Mouse (Mus musculus) regulatory T cell (primary cell): ENCODE measurements around the gene Foxp1.

ENCODE experiments used
- in situ Hi-C: fragments of 300-600 bp; cut with MboI, MseI; formaldehyde crosslinking; loops from one replicate; pipeline ENCODE4 v1.15.1; 2025; ENCODE audit warnings: high pct_unique_total_duplicates

Gene Foxp1

DNA sequence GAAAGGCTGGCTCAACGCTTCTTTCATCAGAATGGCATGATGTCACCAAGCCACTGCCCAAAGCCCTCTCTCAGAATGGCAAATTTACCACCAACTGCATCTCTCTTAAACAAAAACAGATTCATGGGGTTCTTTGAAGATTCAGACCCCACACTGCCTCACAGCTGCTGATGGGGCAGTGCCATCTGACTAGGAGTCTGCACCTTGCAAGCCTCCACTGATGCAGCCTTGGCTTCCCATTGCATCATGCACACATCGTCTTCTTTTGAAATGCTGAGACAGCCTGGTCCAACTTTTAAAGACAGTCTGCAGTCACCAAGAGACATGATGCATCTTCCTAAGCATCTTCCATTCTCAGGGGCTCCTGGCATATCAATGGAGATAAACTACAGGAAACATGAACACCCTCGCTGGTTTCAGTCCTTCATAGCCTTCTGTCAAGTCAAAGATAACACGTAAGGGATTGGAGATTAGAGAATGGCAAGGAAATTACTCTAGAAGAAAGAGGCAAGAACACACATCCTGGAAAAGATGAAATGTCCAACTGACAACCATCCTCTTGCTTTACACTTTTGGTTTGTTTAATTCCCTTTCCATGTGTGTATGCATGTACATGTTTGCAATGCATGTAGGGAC, 154.3 kb downstream of the Foxp1 start:
- in situ Hi-C loops, result loop anchor here (10.0 kb wide), 1 partner anchor 557 kb away; no protein-coding TSS in a partner anchor

DNA sequence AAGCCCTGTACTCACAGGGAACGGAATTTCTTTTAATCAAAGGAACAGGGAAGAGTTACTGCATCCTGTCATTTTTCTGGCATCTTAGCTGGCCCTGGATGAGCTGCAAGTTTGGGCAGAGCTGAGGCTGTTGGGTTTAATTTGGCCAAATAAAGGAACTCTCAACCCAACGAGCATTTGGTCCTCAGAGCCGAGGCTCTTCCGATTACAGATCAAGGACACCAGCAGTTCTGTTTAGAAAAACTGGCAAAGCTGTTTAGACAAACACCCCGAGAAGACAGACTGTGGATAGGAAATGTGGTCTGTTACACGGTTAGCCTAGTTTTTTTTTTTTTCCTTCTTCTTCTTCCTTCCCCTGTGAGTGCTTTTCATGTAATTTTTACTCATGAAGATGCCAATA, 158.0 kb downstream of the Foxp1 start:
- in situ Hi-C loops, result loop anchor here (10.0 kb wide), 1 partner anchor 560 kb away; no protein-coding TSS in a partner anchor

DNA sequence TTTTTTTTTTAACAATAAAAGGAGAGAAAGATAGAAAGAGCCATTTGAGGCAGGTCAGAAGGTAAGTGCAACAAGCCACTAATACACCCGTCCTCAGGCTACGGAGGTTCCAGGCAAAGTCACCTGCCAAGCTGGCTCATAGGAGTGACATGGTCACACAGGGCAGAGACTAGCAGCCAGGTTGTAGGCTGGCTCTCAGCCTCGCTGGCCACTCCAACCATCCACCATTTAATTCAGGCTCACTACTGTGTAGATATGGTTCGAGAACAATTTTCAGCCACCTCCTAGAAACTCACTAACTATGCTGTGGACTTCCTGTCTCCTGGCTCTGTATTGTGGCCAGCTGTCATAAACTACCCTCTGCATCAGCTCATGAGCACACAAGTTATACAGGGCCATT, 161.9 kb downstream of the Foxp1 start:
- in situ Hi-C loops, result loop anchor here (10.0 kb wide), 1 partner anchor 564 kb away; no protein-coding TSS in a partner anchor

DNA sequence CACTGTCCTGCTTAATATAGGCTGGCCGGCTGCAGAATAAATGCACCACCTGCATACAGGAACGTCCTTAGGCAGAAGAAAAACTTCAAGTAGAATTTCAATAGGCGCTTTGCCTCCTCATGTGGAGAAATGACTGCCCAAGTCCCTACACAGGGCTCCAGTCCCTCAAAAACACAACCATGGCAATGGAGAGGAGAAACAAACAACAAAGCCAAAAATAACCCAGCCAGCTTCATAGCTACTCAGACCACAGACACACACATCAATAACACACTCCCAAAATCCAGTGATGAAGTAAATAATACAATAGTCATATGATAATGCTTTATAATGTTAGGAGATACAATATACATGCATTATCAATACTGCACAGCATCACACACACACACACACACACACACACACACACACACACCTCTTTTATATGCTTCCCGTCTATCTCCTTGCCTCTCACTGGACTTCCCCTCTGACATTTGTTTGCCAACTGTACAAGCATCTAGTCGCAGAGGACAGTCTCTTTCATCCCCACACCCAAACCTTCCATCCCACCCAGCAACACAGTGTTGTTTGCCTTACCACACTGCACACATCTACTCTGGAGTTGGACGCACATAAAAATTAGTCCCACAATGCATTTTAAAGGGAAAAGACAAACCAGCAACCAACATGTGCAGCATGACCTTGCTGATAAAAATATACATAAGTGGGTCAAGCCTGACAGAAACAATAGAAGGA, 162.6 kb downstream of the Foxp1 start:
- in situ Hi-C loops, result loop anchor here (10.0 kb wide), 1 partner anchor 565 kb away; no protein-coding TSS in a partner anchor

DNA sequence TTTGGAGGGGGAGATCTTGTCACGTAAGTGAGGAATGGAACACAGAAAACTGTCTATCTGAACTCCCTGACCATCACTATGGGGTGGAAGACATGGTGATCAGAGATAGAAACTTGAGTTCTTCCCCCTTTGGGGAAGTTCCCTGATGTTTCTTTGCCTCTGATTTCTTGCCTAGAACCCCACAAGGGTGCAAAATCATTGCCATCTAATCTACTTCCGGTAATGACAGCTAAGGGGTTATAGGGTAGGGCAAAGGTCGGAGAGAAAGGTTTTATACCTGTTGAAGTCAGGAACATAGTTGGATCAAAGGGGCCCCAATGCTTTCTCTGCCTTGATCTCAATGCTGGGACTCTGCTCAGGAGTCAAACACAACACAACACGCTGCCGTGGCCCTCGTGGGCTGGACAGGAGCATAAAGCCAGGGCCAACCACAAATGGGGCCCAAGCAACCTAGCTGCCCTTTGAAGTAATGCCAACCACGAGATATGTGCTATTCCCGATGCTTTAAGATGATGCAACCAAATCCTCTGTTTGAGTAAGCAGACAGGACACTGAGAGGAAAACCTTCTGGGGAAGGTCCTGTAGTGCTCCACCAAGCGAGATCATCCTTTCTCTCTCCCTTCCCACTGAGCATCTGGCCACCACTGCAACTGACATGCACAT, 163.4 kb downstream of the Foxp1 start:
- in situ Hi-C loops, result no loop called here

DNA sequence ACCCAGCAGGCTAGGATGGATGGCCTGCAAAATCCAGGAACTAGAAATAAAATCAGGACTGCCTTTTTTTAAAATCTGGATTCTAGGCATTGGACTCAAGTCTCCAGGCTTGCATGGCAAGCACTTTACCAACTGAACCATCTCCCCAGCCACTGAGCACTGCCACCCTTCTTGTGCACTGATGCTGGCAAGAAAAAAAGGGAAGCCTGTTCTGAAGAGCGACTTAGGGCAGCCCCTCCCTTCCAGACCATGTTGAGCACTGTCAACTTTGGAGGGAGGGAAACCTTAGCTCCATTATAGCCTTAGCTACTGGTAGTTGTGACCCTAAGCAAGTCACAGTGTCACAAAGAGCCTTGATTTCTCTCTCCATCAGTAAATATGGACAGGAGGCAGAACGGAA, 164.6 kb downstream of the Foxp1 start:
- in situ Hi-C loops, result no loop called here

DNA sequence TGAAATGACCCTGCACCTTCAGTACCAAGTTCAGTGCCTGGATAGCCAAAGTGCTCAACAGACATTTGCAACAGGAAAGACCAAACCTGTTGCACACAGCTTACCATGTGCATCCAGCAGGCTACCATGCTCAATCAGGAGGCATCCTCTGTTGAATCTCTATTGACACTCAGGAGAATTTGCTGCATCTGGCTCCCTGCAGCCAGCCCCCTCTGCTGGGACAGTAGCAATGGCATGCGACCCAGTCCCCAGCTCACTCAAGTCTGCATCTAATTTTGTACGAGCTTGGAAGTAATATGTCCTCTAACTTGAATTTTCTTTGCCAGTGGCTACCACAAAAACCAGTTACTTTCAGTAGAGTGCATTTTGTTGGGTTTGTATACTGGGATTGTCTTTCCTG, 168.2 kb downstream of the Foxp1 start:
- in situ Hi-C loops, result loop anchor here (5.0 kb wide), 1 partner anchor 47 kb away; no protein-coding TSS in a partner anchor

DNA sequence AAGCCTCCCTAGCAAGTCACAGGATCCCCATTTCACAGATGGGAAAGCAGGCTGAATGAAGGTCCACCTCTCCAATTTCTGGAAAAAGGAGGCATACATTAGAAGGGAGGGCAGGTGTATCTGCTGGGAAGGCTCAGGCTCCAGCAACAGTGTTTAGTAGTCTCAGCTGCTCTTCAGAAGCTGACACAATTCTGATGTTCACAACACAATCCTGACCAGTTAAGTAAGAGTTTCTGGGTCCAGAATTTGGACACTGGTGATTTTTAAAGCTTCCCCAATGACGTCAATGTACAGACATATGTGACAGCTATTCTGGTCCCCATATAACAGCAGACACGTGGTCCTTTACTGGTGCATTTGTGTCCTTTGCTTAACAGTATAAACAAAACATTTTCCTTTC, 169.1 kb downstream of the Foxp1 start:
- in situ Hi-C loops, result loop anchor here (5.0 kb wide), 1 partner anchor 46 kb away; no protein-coding TSS in a partner anchor

DNA sequence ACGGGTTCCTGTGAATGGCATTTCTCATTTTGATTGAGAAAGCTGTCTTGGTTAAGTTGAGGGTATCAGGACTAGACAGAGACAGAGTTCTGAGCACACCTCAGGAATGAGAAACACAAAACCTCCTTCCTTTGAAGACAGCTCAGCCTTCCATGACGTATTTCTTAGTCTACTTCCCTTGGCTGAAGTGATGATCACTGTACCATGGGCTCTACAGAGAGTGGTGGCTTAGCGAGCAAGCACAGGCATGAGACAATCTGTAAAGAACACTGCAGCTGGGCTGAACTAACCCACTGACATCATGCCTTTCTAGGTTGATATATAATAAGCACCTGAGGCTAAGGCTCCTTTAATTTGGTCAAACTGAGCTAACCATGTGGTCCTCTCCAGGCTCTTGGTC, 172.0 kb downstream of the Foxp1 start:
- in situ Hi-C loops, result loop anchor here (5.0 kb wide), 1 partner anchor 43 kb away; no protein-coding TSS in a partner anchor

DNA sequence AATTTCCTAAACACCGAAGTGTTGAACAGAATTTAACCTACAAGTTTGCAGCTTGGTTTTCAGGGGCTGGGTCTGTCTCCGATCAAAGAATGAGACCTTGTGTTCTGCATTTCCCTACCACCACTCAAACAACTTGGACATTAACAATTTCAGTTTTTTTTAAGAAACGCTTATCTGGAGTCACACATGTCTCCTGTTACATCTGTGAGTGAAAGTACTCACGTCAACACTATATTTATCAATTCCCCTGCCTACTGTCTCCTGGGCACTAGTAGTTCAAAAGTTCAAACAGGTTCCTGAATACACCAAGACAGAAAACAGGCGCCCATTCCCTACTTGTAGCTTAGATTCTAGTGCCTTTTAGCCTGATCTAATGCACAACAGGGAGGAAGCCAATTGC, 172.4 kb downstream of the Foxp1 start:
- in situ Hi-C loops, result loop anchor here (5.0 kb wide), 1 partner anchor 43 kb away; no protein-coding TSS in a partner anchor

DNA sequence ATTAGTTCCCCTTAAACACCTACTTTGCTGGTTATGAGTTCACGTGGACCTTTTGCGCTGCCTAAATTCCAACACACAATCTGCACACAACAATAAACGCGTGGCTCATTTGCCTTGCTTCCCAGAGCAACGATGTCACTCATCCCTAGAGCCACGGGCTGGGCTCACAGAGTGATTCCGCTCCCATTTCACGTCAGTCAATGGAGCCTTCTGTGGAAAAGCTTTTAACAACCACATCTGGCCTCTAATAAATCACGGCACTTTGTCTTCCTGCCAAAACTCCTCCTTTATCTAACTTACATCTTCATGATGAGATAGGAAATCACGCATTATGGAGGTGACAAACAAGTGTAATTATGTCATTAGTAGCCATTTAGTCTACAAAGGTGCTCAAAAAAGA, 174.7 kb downstream of the Foxp1 start:
- in situ Hi-C loops, result no loop called here

DNA sequence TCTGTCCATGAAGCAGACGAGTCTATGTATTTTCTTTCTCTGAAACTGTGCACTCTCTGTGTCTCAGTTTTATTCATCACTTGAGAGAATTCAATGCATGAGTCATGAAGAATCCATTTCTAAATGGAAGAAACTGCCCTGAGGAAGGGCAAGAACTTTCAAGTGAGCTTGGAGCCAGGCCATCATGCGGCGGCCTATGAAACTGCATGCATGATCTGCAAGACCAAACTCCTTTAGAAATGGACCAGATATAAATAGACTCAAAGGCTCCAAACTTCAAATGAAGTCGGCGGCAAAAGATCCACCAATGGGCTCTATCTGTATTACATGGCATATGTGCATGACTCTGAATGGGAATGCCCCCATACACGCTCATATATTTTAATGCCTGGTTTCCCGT, 177.6 kb downstream of the Foxp1 start:
- in situ Hi-C loops, result no loop called here

DNA sequence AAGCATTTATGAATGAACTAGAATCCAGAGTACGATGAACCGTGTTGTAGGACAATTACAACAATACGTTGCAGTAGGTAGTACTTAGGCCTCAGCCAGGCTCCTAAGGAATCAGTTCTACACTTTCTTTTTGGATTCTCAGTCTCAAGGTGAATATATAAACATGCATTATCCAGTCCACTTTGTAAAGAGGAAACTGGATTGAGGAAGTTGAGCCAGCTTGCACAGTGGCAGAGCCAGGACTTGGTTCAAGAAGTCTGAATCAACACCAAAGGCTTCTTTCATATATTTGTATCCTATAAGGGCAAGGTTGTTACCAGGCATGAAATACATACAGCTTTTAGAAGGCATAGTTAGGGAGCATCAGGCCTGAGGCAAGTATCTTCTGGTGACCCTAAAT, 178.2 kb downstream of the Foxp1 start:
- in situ Hi-C loops, result no loop called here

DNA sequence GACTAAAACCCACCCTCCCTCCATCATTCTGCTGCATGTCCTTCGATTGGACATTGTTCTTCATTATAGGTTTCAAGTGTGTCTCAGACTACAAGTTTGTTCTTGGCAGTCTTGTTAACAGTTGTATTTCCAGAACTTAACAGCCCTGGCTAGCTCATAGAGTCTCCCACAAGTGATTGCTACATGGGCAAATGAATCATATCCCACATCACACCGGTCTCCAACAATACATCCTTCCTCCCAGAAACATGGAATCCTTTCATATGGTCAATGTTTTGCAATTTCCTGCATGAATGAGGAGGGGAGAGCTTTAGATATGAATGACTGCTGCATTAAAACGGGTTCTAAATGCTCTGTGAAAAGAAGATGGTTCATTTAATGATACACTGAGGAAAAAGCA, 178.7 kb downstream of the Foxp1 start:
- in situ Hi-C loops, result no loop called here

DNA sequence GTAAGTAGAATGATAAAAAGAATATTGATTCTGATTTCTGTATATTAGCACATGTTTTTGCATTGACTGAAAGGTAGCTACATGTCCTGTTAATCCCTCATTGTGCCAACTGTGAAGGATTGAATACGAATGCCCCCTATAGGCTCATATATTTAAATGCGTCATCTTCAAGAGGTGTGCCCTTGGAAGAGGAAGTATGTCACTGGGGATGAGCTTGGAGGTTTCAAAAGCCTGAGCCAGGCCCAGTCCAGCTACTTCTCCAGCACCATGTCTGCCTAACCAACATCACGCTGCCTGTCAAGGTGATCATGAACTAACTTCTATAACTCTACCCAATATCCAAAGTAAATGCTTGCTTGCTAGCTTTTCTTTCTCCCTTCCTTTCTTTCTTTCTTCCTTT, 180.1 kb downstream of the Foxp1 start:
- in situ Hi-C loops, result no loop called here

DNA sequence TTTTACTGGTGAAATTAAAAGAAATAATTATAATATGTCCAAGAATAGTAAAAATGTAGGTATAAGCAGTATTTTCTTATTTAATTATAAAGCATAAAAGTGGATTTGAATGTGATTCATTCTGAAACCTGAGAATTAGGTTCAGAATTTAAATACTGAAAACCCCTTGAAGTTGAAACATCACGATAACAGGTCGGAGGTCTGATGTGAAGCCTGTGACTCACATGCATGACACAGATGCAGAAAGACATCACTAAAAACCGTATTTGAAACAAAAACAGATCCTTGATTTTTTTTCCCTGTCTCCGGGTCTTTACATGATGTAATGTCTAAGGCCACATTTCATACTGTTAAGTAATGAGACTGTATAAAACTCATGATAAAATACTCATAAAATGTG, 181.6 kb downstream of the Foxp1 start:
- in situ Hi-C loops, result no loop called here

DNA sequence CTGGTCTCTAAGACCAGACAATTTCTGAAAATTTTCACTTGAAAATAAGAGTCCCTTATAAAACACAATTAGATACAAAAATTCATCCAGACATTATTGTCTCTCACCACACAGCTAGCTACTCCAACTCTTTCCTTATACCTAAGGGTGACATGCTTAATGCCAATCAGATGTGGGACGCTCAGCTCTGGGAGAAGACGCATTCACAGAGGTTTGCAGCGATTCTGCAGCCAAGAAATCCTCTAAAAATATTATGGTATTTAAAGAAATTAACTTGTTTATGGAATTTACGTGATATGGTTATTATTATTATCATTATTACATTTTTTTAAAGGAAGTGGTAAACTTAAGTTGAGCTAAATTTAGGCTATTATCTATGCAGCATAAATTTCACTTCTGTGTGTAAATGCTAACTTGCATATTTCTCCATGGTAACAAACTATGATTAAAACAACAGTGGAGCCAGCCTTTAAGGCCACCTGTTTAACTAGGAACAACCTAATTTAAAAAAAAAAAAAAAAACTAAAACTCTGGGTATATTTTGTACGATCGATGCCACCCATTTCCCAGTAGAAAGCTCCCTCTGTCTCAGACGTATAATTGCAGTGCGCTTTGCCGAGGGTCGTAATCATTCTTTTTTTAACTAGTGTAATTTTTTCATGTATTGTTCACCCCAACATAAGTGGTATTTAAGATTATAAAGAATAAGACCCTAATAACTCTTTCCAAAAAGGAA, 182.4 kb downstream of the Foxp1 start:
- in situ Hi-C loops, result loop anchor here (5.0 kb wide), 1 partner anchor 47 kb away; no protein-coding TSS in a partner anchor

DNA sequence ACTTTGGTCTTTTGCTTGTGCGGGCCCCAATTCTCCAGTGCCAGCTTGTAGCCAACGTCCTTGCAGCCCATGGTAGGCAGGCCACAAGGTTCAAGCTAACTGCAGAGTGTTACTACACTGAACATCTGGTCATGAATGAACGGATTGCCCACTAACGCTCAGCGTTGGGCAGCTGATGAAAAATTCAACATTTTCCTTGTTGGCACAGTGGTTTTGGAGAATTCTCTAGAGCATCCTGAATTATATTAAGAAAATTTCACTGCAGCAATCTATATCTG, 183.2 kb downstream of the Foxp1 start:
- in situ Hi-C loops, result loop anchor here (5.0 kb wide), 1 partner anchor 48 kb away; no protein-coding TSS in a partner anchor

DNA sequence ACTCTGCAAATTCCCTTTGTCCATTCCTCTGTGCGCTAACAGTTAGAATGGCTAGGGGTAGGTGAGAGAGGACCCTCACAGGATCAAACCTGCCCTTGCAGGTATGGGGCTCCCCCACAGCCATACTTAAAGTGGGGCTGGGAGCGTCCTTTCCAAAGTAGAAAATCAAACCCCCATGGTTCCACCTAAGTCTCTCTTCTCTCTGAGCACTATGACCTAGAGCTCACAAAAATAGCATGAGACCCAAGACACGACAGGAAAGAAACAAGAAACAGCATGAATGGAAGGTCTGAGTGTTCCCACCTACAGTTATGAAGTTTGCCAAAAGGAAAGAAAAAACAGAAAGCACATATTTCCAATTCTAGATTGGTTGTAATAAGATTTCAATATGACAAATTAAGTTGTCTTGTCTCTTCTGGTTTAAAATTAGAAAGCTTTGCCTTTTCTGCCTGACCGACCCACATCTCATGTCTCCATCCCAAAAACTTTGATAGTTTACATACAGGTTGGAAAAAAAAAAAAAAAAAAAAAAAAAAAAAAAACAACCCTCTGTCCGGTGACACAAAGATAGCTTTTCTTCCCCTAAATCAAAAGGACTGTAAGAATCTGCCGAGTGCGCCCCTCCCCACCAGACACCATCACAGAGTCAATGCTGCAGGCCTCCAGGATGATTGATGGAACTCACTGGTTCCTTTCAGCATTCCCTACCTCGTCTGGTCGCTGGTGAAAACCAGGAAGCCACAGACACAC, 183.8 kb downstream of the Foxp1 start:
- in situ Hi-C loops, result loop anchor here (5.0 kb wide), 1 partner anchor 49 kb away; no protein-coding TSS in a partner anchor

DNA sequence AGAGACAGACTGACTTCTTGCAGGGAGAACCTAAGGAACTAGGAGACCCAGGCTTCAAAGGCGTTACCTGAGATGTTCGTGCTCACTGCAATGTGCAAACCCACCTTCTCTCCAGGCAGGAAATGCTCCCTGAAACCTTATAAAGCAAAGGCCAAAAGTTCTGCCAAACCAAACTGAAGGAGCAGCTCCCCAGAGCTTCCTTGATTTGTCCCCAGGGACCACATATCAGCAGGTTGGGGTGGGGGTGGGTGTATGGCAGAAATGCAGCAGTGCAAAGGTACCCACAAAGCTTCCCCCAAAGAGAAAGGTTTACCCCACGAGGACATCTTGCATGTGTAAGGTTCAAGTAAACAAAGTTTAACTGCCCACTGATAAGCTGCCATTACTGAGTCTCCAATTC, 184.3 kb downstream of the Foxp1 start:
- in situ Hi-C loops, result loop anchor here (5.0 kb wide), 1 partner anchor 49 kb away; no protein-coding TSS in a partner anchor

DNA sequence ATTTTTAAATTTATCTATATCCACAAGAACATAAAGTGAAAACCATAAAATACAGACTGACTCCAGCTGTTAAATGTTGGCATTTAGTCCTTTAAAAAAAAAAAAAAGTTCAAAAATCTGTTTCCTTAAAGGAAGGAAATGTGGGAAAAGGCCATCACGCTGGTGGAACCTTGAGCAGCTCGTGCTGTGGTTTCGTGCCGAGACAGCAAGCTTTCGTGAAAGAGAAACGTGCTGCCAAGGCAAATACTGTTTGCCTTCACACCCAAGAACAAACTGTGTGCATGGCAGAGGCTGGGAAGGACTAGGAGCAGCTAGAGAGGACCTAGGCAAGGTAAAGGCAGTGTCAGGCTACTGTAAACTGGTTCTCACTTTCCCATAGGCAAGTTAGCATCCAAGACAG, 184.9 kb downstream of the Foxp1 start:
- in situ Hi-C loops, result loop anchor here (5.0 kb wide), 1 partner anchor 50 kb away; no protein-coding TSS in a partner anchor
